In genomic region chr1:72873511-72874286, GRCm38 (mm10) we compare ENCODE assay signal across 8 mouse cellular contexts. TPM values are rescaled to one million over a fixed set of nuclear protein-coding genes. Genes with fewer than 3 reads are reported as not detected.
DNase-seq lines count a peak whose midpoint lies in the region; ATAC-seq and TF ChIP-seq lines count a peak whose summit lies in the region.

No protein-coding gene starts in this region.

- in situ Hi-C loops in CH12.LX (cut with MboI; ENCODE audit: low pct_ligation_motif_present, low pct_unique_long_range_greater_than_20kb, low sequenced_read_pairs) = loop anchor here (10.0 to 25.0 kb wide), 3 partner anchors 286 to 981 kb away; partner anchors contain the start of gene Smarcal1

- peak overlapping the region; percentile 94 for H3K4me2 ChIP-seq in CH12.LX (ENCODE audit: insufficient read depth, low read depth, poor library complexity, severe bottlenecking)
- H3K4me2 ChIP-seq in embryonic facial prominence, embryonic 15.5 days (replicated peaks) = peak overlapping the region; percentile 82
- H3K4me2 ChIP-seq in heart, postnatal 0 days (ENCODE audit: low read depth, low read length) = peak overlapping the region; percentile 88
- H3K4me2 ChIP-seq in lung, postnatal 0 days (replicated peaks; ENCODE audit: low read depth, low read length) = peak overlapping the region; percentile 77

- TF ChIP-seq POLR2A in CH12.LX (IDR thresholded peaks at IDR 0.05; ENCODE audit: low read depth, low read length) = no peak

- no peak overlapping the region for H3K27ac ChIP-seq in CH12.LX (ENCODE audit: insufficient read depth, low read depth)
- H3K27ac ChIP-seq in embryonic facial prominence, embryonic 15.5 days (replicated peaks) = peak overlapping the region; percentile 93
- peak overlapping the region; percentile 57 for H3K27ac ChIP-seq in heart, postnatal 0 days (ENCODE audit: low read depth)
- no peak overlapping the region for H3K27ac ChIP-seq in lung, postnatal 0 days (ENCODE audit: low read length)

- H3K27me3 ChIP-seq in CH12.LX (replicated peaks) = peaks cover 53% of the 10 kb centered on the region
- peaks cover 3% of the 10 kb centered on the region; the same call in 1 of the 2 replicates for H3K27me3 ChIP-seq in embryonic facial prominence, embryonic 15.5 days
- H3K27me3 ChIP-seq in heart, postnatal 0 days (ENCODE audit: control insufficient read depth, insufficient read depth, low read length) = peaks cover 4% of the 10 kb centered on the region; the same call in 1 of the 2 replicates
- peaks cover 20% of the 10 kb centered on the region; the same call in 1 of the 2 replicates for H3K27me3 ChIP-seq in lung, postnatal 0 days (replicated peaks; ENCODE audit: insufficient read depth, low read length)

- no peaks in the 10 kb centered on the region for H3K9me3 ChIP-seq in CH12.LX (replicated peaks; ENCODE audit: low read length)
- H3K9me3 ChIP-seq in embryonic facial prominence, embryonic 15.5 days (replicated peaks) = no peaks in the 10 kb centered on the region
- no peaks in the 10 kb centered on the region for H3K9me3 ChIP-seq in heart, postnatal 0 days (replicated peaks; ENCODE audit: control insufficient read depth, low read length)
- no peaks in the 10 kb centered on the region for H3K9me3 ChIP-seq in lung, postnatal 0 days (ENCODE audit: low read length)

- no peak; the same call in 1 of the 2 replicates for TF ChIP-seq RAD21 in CH12.LX (IDR thresholded peaks at IDR 0.05; ENCODE audit: low read depth, low read length)

- peak overlapping the region in 1 of 3 experiments; percentile 4 for H3K4me3 ChIP-seq in CH12.LX (replicated peaks in 1 of 3; ENCODE audit: low read depth in 2 of 3, low read length in 2 of 3, poor library complexity in 1 of 3)
- H3K4me3 ChIP-seq in embryonic facial prominence, embryonic 15.5 days (replicated peaks) = peak overlapping the region; percentile 69
- H3K4me3 ChIP-seq in heart, postnatal 0 days (ENCODE audit: low read depth, low read length) = peak overlapping the region; percentile 57
- H3K4me3 ChIP-seq in lung, postnatal 0 days (ENCODE audit: low read depth, low read length) = peak overlapping the region; percentile 39

- H3K9ac ChIP-seq in CH12.LX (ENCODE audit: insufficient read depth, low read depth) = no peak overlapping the region
- H3K9ac ChIP-seq in embryonic facial prominence, embryonic 15.5 days = peak overlapping the region; percentile 72
- H3K9ac ChIP-seq in heart, postnatal 0 days (replicated peaks; ENCODE audit: low read depth, low read length) = peak overlapping the region; percentile 60
- no peak overlapping the region for H3K9ac ChIP-seq in lung, postnatal 0 days (replicated peaks; ENCODE audit: low read depth)

- peaks cover 11 to 47% of the 10 kb centered on the region in 2 experiments for H3K4me1 ChIP-seq in CH12.LX (ENCODE audit: control insufficient read depth in 1 of 2, insufficient read depth in 2 of 2)
- H3K4me1 ChIP-seq in embryonic facial prominence, embryonic 15.5 days = peaks cover 76% of the 10 kb centered on the region
- H3K4me1 ChIP-seq in heart, postnatal 0 days (ENCODE audit: control insufficient read depth, insufficient read depth) = peaks cover 35% of the 10 kb centered on the region
- H3K4me1 ChIP-seq in lung, postnatal 0 days (ENCODE audit: insufficient read depth, low read depth, low read length) = peaks cover 10% of the 10 kb centered on the region

- dilution Hi-C loops in CH12.LX (cut with MboI; ENCODE audit: extremely low pct_ligation_motif_present, extremely low pct_unique_long_range_greater_than_20kb, low sequenced_read_pairs) = no loop called here

- no peaks in the 10 kb centered on the region for H3K36me3 ChIP-seq in CH12.LX (replicated peaks in 1 of 2; ENCODE audit: control insufficient read depth in 1 of 2, insufficient read depth in 1 of 2, low read length in 1 of 2)
- no peaks in the 10 kb centered on the region for H3K36me3 ChIP-seq in embryonic facial prominence, embryonic 15.5 days
- no peaks in the 10 kb centered on the region for H3K36me3 ChIP-seq in heart, postnatal 0 days (replicated peaks; ENCODE audit: control insufficient read depth, insufficient read depth, low read length)
- no peaks in the 10 kb centered on the region for H3K36me3 ChIP-seq in lung, postnatal 0 days (ENCODE audit: insufficient read depth, low read length)

- no peak for TF ChIP-seq EP300 in CH12.LX (IDR thresholded peaks at IDR 0.05; ENCODE audit: low read length)
- TF ChIP-seq EP300 in heart, postnatal 0 days (IDR thresholded peaks at IDR 0.05; ENCODE audit: low read depth) = no peak
- no peak for TF ChIP-seq EP300 in lung, postnatal 0 days (IDR thresholded peaks at IDR 0.05)

- TF ChIP-seq CTCF in CH12.LX (conservative IDR thresholded peaks at IDR 0.05 in 1 of 2, IDR thresholded peaks at IDR 0.05 in 1 of 2; ENCODE audit: low read depth in 2 of 2, low read length in 2 of 2) = no peak; a peak in 1 of 4 replicates
- TF ChIP-seq CTCF in heart, postnatal 0 days (IDR thresholded peaks at IDR 0.05; ENCODE audit: low read depth) = no peak
- TF ChIP-seq CTCF in lung, postnatal 0 days (IDR thresholded peaks at IDR 0.05) = peak; percentile 27

- under 1% methylated on average over 43 of the region's 43 CpGs for WGBS in embryonic facial prominence, embryonic 15.5 days
- WGBS in heart, postnatal 0 days = under 1% methylated on average over 43 of the region's 43 CpGs
- under 1% methylated on average over 43 of the region's 43 CpGs for WGBS in lung, postnatal 0 days

- DNase-seq in CH12.LX (ENCODE audit: extremely low read depth) = no peak
- peak; percentile 47 for DNase-seq in adrenal gland, postnatal 25 days
- peak; percentile 52 for DNase-seq in heart, postnatal 0 days (ENCODE audit: low spot score)
- DNase-seq in kidney, postnatal 25 days = peak; percentile 61 to 73
- DNase-seq in lung, postnatal 0 days (ENCODE audit: low spot score) = peak; percentile 37
- DNase-seq in right cerebral cortex, postnatal 4 days = peak; percentile 59
- DNase-seq in spleen, postnatal 36 days (ENCODE audit: low spot score in 2 of 2) = no peak

- H3K79me2 ChIP-seq in CH12.LX (replicated peaks; ENCODE audit: control insufficient read depth, extremely low read depth, insufficient read depth, poor library complexity, severe bottlenecking) = no peaks in the 10 kb centered on the region

- ATAC-seq in embryonic facial prominence, embryonic 15.5 days (ENCODE audit: insufficient number of reproducible peaks, low FRiP score, low TSS enrichment, low read depth) = no peak
- no peak for ATAC-seq in heart, postnatal 0 days (ENCODE audit: insufficient read depth, low read depth)
- ATAC-seq in lung, postnatal 0 days = no peak

TF ChIP-seq in CH12.LX, 34 proteins besides CTCF, POLR2A, EP300 and RAD21:
- TF ChIP-seq MAZ (IDR thresholded peaks at IDR 0.05; ENCODE audit: low read depth, low read length) (0 out of 2 replicates have a peak, but pooled peaks have one; percentile 15), MAX (IDR thresholded peaks at IDR 0.05; ENCODE audit: low read length) (no peak), MXI1 (IDR thresholded peaks at IDR 0.05; ENCODE audit: low read depth, low read length) (peak; percentile 67; the same call in 1 of the 2 replicates), UBTF (IDR thresholded peaks at IDR 0.05; ENCODE audit: low read depth, low read length) (peak; percentile 92)

RNA-seq across cellular contexts. Expression of gene Igfbp5, which starts 1.0 kb away (rescaled TPM):
- total RNA-seq in CH12.LX (2012; rRNA removed) = 0.04 and 0.08 TPM in 2 replicates
- total RNA-seq in CH12.LX (2014; rRNA removed) = not detected in 2 replicates
- polyA plus RNA-seq in CH12.LX (2012; ENCODE audit: insufficient read length, low read depth) = 0.09 and 0.14 TPM in 2 replicates
- total RNA-seq in adrenal gland, postnatal 25 days (2021) = 49.9 and 57.5 TPM in 2 replicates
- 127 and 131 TPM in 2 replicates for polyA plus RNA-seq in embryonic facial prominence, embryonic 15.5 days (2015; fragmentation: Nextera tagmentation; extraction: Ambion mirVana)
- total RNA-seq in heart, postnatal 0 days (2014; rRNA removed; ENCODE audit: low replicate concordance) = 147 and 170 TPM in 2 replicates
- polyA plus RNA-seq in heart, postnatal 0 days (2015; fragmentation: Nextera tagmentation; extraction: Ambion mirVana) = 50.8 and 55.4 TPM in 2 replicates
- polyA plus RNA-seq in lung, postnatal 0 days (2015; fragmentation: Nextera tagmentation; extraction: Ambion mirVana) = 30.7 and 32.6 TPM in 2 replicates

RNA-seq across cellular contexts. Expression of gene Igfbp2, which starts 49.4 kb away (rescaled TPM):
- total RNA-seq in CH12.LX (2012; rRNA removed) = 386 and 662 TPM in 2 replicates
- 264 and 294 TPM in 2 replicates for total RNA-seq in CH12.LX (2014; rRNA removed)
- polyA plus RNA-seq in CH12.LX (2012; ENCODE audit: insufficient read length, low read depth) = 350 and 355 TPM in 2 replicates
- 2.6 and 5.9 TPM in 2 replicates for total RNA-seq in adrenal gland, postnatal 25 days (2021)
- polyA plus RNA-seq in embryonic facial prominence, embryonic 15.5 days (2015; fragmentation: Nextera tagmentation; extraction: Ambion mirVana) = 728 and 790 TPM in 2 replicates
- total RNA-seq in heart, postnatal 0 days (2014; rRNA removed; ENCODE audit: low replicate concordance) = 24.1 and 140 TPM in 2 replicates
- polyA plus RNA-seq in heart, postnatal 0 days (2015; fragmentation: Nextera tagmentation; extraction: Ambion mirVana) = 10.2 and 12.7 TPM in 2 replicates
- polyA plus RNA-seq in lung, postnatal 0 days (2015; fragmentation: Nextera tagmentation; extraction: Ambion mirVana) = 51.4 and 58.5 TPM in 2 replicates

Comparison
In these comparisons a context has a peak if more than half of its experiments do, and no peak if none do; other contexts are left out.
1. DNase-seq: peak in adrenal gland, postnatal 25 days (single experiment), heart, postnatal 0 days (single experiment), kidney, postnatal 25 days (2 of 2), lung, postnatal 0 days (single experiment) and right cerebral cortex, postnatal 4 days (single experiment); none in CH12.LX (single experiment) and spleen, postnatal 36 days (0 of 2).
2. H3K27ac ChIP-seq: peak in embryonic facial prominence, embryonic 15.5 days (single experiment) and heart, postnatal 0 days (single experiment); none in CH12.LX (single experiment) and lung, postnatal 0 days (single experiment).
3. H3K9ac ChIP-seq: peak in embryonic facial prominence, embryonic 15.5 days (single experiment) and heart, postnatal 0 days (single experiment); none in CH12.LX (single experiment) and lung, postnatal 0 days (single experiment).
4. RNA of gene Igfbp5, which starts 1.0 kb away (polyA plus RNA-seq): 127 to 131 TPM in embryonic facial prominence, embryonic 15.5 days, 50.8 to 55.4 TPM in heart, postnatal 0 days and 30.7 to 32.6 TPM in lung, postnatal 0 days; 0.09 to 0.14 TPM in CH12.LX; every median in the first group is over 10 times any median in the second.
5. Peak in every context shown above with its lines, with median percentiles within 50 percentile points of each other: H3K4me2 ChIP-seq.